Mouse (Mus musculus): Measurements from ENCODE around the gene Aspdh.

The Aspdh gene

DNA sequence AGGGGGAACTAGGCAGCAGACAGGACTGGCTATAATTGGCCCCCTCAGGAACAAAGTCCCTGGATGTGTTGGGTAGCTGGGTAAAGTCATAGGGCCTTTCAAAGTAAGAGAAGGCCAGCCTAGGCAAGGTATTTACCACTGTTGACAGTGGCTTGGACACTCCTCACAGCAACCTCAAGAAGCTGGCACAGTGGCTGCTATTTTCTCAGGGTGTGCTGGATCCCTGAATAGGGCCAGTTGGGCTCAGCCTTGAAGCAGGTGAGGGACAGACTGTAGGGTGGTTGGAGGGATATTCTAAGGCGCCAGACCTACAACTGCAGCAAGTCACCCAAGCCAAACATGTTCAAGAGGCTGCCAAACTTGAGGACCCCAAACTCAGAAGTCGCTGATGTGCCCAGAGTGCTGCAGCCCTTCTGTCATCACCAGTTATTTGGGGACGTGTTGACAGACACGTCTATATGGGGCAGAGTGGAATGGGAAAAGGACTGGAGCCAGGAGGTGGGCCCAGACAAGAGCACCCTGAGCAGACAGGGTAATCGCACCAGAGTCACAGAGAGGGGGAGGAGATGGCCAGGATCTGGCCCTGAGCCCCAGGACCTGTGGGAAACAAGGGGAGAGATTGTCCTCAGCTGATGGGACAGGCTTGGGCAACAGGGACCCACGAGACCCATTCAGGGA, 6.8 kb downstream of the Aspdh start:
- in situ Hi-C loops (cut with MboI, MseI) = no loop called here

DNA sequence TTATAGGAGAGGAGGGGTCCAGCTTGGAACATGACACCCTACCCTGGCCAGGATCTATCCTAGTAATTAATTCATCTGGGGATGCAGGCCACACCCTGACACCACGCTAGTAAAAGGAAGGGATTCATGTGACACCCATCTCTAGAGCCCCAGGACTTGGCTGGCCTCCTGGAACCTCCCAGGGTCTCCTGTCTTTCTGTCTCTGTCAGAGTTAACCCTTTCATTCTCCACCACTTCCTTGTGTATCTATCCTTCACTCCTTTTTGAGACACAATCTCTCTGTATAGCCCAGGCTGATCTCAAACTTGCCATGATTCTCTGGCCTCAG, 7.3 kb downstream of the Aspdh start:
- in situ Hi-C loops (cut with MboI, MseI) = no loop called here

- in situ Hi-C loops (cut with MboI, MseI) = no loop called here
Measured at GRCm38 (mm10) chr7:44472961-44473646, 7.9 kb downstream of the Aspdh start.

- in situ Hi-C loops (cut with MboI, MseI) = no loop called here
Measured at GRCm38 (mm10) chr7:44474419-44474818, 9.2 kb downstream of the Aspdh start.

DNA sequence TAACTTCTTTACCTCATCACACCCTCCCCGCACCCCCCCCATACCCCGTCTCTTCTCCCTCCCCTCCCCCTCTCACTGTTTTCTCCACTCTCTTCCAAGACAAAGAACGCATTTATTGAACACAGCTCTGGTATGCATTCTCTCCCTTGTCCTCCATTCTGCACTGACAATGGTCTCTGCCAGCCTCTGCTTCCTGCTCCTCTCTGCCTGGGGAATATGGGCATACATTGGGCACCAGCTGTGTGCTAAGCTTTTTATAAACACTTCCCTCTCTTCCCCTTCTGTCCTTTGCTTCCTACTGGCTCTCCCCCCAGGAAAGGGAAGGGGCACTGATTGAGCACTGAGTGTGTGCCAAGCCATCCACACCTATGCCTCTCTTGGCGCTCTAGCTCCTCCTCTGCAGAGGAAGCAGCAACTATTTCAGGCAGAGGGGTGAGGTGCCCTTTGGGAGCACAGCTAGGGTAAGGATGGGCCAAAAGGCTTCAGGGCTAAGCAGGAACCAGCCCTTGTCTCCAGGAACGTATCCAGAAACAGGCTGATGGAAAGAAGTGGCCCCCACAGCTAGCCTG, 9.9 kb downstream of the Aspdh start:
- in situ Hi-C loops (cut with MboI, MseI) = no loop called here

DNA sequence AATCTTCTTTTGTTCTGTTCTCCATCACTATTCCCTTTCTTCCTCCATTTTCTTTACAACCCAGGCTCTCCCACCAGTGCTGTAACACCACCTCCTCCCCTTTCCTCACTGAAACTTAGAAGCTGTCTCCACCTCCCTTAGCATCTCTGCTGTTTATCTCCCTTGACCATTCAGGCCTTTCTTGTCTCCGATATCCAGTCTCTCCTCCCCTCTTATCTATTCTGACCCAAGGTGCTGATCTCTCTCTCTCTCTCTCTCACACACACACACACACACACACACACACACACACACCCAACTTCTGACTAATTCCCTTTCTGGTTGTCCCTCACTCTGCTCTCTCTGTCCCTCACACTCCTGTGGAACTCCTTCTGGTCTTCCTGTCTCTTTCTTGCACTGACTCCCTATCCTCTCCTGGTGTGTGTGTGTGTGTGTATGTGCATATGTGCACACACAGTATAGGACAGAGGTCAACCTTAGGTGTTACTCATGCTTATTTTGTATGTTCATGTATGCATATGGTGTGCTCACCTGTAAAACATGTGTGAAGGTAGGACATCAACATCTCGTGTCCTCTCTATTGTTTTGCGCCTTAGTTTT, 17.7 kb downstream of the Aspdh start:
- in situ Hi-C loops (cut with MboI, MseI) = loop anchor here (5.0 kb wide), 1 partner anchor 221 kb away; the partner anchor contains the start of gene Gm15517

DNA sequence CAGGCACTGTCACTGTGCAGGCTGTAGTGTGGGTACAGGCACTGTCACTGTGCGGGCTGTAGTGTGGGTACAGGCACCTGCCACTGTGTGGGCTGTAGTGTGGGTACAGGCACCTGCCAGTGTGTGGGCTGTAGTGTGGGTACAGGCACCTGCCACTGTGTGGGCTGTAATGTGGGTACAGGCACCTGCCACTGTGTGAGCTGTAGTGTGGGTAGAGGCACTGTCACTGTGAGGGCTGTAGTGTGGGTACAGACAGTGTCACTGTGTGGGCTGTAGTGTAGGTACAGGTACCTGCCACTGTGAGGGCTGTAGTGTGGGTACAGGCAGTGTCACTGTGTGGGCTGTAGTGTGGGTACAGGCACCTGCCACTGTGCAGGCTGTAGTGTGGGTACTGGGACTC, 18.9 kb downstream of the Aspdh start:
- in situ Hi-C loops (cut with MboI, MseI) = loop anchor here (5.0 kb wide), 1 partner anchor 222 kb away; the partner anchor contains the start of gene Gm15517

DNA sequence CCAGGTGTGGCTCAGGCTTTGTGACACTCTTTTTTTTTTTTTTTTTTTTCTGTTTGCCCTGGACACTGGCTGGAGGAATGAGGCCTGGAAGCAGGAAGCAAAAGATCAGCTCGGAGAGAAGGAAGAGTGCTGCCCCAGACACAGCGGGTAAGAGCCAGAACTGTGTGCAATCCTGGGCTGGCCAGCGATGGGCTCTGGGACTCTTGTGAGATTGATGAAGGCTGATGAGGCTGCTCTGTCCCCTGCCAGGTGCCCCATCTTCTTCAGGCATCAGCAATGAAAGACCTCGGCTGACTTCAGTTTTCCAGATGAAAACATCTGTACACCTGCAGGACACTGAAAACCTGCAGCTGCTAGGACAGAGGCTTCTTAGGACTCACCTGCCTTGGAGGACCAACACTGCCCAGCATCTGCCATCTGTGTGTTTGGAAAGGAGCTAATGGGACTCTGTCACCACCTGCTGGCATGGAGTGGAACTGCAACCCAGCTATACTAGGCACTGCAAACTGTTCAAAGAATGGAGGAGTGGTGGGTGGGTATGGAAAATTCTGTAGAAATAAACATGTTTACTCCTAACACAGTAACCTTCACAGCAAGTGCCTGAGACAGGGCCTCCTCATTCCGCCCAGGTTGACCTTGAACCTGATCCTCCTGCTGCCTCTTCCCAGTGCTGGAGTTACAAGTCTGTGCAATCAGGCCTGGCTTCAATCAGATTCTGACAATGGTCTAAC, 19.8 kb downstream of the Aspdh start:
- in situ Hi-C loops (cut with MboI, MseI) = loop anchor here (5.0 kb wide), 1 partner anchor 223 kb away; the partner anchor contains the start of gene Gm15517

GRCm38 (mm10) chr7:44485572-44486195, 20.5 kb downstream of the Aspdh start:
- in situ Hi-C loops (cut with MboI, MseI) = no loop called here

DNA sequence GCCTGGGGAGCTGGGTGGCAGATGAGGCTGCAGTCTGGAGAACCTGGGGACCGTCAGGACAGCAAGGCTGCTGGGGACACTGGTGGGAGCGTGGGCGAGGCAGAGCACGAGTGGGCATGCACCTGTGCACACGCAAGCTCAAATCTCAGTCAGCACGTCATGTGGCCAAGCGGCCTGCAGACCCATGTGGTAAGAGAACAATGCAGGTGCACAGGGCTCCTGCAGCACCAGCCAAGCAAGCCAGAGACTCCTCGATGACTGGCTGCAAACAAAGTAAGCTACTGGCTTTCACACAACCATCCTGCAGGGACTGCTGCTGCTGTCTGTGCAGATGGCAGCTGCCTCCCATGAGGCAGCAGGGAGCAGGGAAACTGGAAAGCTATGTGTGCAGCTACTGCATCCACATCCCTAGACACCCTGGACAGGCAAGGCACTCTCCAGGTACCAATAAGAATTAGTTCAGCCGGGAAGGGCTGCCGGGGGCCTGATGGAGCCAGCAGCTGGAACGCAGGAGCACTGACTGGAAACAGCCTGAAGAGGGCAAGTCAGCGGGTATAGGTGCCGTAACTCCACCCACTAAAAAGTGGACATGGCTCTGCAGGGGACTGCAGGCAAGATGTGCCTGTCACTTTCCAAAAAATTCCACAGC, 21.9 kb downstream of the Aspdh start:
- in situ Hi-C loops (cut with MboI, MseI) = no loop called here

- in situ Hi-C loops (cut with MboI, MseI) = no loop called here
Measured at GRCm38 (mm10) chr7:44487936-44488335, 22.7 kb downstream of the Aspdh start.

DNA sequence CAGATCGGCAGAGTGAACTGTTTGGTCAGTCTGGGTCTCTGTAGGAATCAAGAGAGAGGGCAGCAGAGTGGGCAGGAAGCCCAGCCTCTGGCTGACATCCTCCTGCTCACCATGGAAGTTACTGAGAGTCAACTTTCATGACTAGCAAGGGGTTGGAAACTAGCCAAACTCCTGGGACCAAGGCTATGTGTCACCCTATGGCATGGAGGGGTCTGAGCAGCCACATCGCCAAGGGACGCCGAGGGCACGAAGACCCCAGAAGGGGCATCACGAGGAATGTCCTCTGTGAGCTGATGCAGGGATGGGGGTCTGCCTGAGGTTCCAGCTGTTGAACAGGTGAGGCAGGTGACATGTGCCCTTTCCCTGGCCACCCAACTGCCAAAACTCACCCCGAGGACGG, 23.4 kb downstream of the Aspdh start:
- in situ Hi-C loops (cut with MboI, MseI) = no loop called here

DNA sequence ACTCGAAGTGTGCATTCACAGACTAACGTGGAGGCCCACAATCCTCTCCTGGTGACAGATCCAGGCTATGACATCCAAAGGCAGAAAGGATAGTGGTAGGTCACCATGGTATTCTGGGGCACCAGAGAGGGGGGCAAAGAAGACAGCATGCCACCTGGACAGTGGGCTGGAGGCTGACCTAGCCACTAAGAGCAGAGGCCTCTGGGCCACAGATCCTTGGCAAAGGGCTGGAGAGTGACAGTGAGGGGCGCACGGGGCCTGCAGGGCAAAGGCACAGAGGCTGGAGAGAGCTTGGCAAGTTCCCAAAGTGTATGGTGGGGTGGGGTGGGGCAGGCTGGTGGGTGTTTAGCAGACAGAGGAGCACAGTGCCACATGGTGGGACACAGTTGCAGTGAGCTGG, 25.1 kb downstream of the Aspdh start:
- in situ Hi-C loops (cut with MboI, MseI) = no loop called here

DNA sequence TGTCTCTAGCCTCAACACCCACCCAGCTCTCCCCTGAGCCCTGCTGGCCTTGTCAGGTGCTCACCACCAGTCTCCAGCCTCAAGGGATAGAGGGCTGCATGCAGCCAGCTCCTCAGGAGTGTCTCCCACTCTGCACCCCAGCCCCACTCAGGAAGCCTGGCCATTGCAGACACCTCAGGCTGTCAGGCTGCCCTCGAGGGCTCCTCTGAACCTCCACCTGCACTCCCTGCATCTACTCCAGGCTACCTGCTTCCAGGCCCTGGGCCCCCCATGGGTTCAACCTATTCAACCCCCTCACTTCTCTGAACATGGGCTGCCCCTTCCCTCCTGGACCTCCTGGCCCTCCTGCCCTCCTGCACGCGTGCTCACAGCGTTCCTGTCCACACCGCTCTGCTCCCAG, 26.2 kb downstream of the Aspdh start:
- in situ Hi-C loops (cut with MboI, MseI) = no loop called here

DNA sequence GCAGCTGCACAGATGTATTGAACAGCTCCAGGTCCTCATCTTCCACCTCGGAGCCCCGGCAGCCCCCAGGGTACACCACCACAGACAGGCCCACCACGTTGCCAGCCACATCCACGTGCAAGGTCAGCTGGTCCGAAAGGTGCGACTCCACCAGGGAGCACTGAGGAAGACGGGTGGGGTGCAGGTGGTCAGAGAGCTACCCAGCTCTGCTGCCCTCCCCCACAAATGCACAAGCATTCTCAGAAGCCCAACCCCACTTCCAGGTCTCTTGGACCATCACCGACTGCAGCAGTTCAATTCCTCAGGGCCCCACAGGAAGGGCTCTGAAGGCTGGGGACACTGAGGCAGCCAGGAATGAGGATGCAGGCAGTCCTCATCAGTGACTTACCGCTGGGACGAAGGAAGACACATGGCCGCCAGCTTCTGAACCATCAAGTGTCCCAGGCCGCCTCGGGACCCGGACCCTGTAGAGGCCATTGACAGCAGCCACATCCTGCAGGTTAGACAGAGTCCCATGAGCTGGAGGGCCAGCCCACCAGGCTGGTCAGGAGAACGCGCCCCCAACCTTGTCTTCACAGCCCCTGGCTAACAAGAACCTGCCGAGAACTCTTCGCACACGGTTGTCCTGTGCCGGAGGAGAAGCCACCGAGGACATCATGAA, 27.1 kb downstream of the Aspdh start:
- in situ Hi-C loops (cut with MboI, MseI) = no loop called here

DNA sequence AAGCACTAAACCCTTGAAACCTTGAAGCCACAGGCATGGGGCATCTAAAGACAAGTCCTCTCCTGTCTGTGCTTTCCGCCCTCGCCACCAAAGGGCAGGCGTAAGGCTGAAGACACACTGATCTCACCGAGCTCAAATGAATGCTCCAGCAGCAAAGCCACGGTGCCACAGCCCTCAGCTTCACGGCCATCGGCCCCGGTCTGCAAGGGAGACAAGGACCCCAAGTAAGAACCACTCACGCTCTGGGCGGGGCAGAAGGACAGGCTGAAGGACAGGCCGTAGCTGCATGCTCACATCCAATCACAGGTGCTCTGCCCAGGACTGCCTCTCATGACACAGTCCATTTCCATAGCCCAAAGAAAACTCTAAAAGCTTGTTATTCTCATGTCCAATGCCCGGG, 29.5 kb downstream of the Aspdh start:
- in situ Hi-C loops (cut with MboI, MseI) = no loop called here

DNA sequence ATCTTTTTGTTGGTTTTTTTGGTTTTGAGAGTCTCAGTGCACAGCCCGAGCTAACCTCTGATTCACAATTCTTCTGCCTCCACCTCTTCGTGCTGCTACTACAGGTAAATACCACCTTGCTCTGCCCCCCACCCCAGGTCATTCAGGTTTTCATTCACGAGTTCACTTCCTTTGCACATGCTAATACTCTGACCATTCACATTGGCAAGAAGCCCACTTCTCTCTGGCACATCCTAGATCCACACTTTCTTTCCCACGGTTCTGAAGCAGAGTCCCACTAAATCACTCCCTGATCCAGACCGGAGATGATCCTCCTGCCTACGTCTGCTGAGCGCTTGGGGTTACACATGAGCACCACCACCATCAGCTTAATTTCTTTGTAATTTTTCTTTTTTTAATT, 29.9 kb downstream of the Aspdh start:
- in situ Hi-C loops (cut with MboI, MseI) = no loop called here

DNA sequence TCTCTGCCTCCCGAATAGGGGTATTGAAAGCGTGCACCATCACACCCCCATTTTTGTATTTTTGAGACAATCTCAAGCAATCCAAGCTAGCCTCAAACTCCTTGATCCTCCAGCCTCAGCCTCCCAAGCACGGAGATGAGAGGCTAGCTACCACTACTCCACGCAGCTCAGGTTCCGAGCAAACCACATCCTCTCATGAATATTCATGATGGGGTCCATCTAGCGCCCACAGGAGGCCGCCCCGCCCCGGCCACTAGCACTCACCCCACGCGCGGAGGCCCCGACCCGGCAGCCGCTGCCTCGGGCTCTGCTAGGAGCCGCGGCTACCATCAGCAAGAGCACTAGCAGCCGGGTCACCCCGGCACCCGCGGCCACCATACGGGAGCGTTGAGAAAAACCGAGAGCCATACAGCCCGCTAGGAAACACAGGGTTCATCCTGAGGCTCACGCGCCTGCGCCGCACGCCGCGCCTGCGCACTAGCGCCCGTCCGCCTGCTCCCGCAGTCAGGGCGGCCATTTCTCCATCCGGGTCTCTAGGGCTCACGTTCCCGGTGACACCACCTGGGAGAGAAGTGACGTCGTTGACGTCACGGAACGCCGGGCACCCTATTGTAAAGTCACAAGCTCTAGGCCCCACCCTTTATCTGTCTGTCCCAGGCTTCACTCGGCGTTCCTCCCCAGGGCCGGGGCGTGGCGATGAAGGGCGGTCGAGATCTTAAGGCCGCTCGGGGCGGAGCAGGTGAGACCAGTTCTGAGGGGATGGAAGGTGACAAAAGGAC, 31.0 kb downstream of the Aspdh start, which contains the start of the genes Emc10 and Fam71e1:
TSS of gene Emc10 (minus strand) at position 538 of the 779 bp plus-strand sequence.
TSS of gene Fam71e1 (plus strand) at position 590 of the 779 bp plus-strand sequence.
- in situ Hi-C loops (cut with MboI, MseI) = no loop called here

GRCm38 (mm10) chr7:44496771-44497109, 31.5 kb downstream of the Aspdh start:
- in situ Hi-C loops (cut with MboI, MseI) = no loop called here
